Mouse (Mus musculus) heart, adult 18-20 months (tissue): ENCODE measurements around the gene AC161166.1. TPM values are rescaled to one million over a fixed set of nuclear protein-coding genes. Genes with fewer than 3 reads are reported as not detected.
A peak's percentile ranks its signal among the peaks of the same experiment; 100 is the strongest.
"Not testable (repeated sequence)": the region's sequence is repeated elsewhere in the genome, so short reads cannot be mapped to it uniquely, and the experiment has no call there.

Experiments
- DNase-seq, 2 experiments: peaks; one replicate each; pipeline ENCODE4 v3.0.0; 2021 to 2022; ENCODE audit warnings: mixed read lengths in 1 of 2
- total RNA-seq, 2 experiments: library from RNA; stranded (reverse); gene quantifications; 2 replicates each; pipeline ENCODE4 v1.2.3; 2021

The AC161166.1 gene
- total RNA-seq, 2 experiments from 2014 or later: not detected

DNA sequence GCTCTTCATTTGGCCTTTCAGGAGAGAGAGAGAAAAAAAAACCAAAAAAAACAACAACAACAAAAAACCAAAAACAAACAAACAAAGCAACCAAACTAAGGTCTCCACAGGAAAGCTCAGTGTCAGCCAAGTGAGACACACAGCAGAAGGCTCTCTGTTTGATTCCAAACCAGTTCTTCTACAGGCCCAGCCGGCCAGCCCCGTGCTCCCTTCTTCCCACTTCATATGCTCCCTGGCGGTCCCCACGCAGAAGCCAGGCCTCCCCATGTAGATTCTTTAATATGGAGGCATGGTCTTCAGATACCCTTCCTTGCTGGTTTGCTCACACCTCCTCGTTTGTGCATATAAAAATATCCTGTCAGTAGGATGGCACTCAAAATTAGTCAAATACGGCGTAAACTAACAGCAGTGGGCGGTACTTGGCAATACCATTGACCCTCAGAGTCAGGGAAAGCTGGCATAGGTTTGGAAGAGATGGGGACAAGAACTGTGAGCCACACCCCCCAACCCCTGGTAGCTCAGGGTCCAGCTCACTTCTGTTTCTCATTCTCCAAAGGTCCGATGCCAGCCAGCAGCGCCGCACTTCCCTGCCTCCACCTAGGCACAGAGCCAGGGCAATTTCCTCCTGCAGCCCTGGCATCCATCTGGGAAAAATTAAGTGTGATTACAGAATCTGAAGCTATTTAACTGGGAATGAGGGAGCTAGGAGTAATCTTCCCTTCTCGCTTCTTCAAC is 13.6 kb upstream of the AC161166.1 start:
- DNase-seq: no peak

- no peak for DNase-seq
Observed at GRCm38 (mm10) chr7:24524978-24525377, 12.7 kb upstream of the AC161166.1 start.

DNA sequence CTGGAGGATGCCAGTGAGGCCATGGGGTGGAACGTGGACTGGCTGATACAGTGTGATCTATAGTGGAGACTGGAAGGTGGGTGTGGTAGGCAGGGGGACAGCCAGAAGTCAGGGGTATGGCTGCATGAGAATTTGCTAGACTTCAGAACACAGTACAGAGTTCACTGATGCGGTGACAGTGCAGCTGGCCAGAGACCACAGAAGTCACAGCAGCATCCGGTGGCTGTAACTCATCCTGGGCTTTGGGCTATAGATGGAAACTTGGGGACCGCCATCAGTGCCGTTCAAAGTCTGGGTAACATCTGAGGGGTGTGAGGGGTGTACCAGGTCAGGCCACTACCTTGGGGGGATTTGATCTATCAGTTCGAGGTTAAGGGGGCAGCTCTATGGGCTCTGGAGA is 11.5 kb upstream of the AC161166.1 start:
- DNase-seq: no peak

- DNase-seq: no peak
Observed at GRCm38 (mm10) chr7:24522805-24523204, 10.6 kb upstream of the AC161166.1 start.

- not testable (repeated sequence) for DNase-seq
Observed at GRCm38 (mm10) chr7:24520054-24520453, 7.8 kb upstream of the AC161166.1 start.

DNA sequence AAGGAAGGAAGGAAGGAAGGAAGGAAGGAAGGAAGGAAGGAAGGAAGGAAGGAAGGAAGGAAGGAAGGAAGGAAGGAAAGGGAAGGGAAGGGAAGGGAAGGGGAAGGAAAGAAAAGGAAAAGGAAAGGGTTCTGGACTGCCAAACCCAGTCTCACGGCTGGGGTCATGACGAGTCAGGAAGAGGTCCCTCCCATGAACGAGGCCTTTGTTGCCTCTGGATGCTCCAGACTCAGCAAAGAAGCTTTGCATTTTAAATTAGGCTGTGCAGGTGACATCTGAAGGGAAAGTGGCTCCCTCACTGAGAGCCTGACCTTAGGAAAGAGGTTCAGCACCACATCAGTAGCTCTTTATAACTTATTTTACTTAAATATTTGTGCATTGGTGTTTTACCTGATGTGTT is 6.9 kb upstream of the AC161166.1 start:
- DNase-seq: no peak

GRCm38 (mm10) chr7:24517654-24518053 is 5.4 kb upstream of the AC161166.1 start:
- peak in 1 of 2 experiments; percentile 49 for DNase-seq

GRCm38 (mm10) chr7:24517077-24517476 is 4.8 kb upstream of the AC161166.1 start:
- no peak for DNase-seq

DNA sequence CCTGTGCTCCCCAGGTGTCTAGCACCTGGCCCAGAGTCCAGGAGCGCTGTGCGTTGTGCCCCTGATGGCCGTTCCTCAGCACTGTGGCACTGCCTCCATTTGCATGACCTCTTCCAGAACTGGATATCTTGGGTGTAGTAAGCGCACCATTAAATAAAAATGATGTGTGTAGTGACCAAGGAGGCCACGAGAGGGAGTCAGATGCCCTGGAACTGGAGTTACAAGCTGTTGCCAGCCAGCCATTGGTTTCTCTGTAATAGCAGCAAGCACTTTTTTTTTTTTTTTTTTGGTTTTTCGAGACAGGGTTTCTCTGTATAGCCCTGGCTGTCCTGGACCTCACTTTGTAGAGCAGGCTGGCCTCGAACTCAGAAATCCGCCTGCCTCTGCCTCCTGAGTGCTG is 4.1 kb upstream of the AC161166.1 start:
- DNase-seq: not testable (repeated sequence)

DNA sequence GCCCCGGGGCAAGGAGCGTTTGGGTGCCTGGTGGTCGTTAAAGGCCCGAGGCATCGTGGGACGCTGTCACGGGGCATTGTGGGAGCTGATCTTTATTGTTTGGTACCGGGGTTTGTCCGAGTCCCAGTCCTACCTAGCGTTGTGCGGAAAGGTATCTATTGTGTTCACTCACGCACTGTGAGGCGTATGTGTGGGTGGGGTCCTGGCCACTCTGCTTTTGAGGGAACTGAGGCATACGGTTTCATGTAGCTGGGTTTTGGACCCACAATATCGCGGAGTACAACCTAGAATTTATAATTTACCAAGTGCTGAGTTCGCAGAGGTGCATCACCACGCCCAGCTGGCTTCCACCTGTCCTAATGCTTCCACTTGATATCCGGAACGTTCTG is 4.5 kb downstream of the AC161166.1 start:
- DNase-seq: no peak

DNA sequence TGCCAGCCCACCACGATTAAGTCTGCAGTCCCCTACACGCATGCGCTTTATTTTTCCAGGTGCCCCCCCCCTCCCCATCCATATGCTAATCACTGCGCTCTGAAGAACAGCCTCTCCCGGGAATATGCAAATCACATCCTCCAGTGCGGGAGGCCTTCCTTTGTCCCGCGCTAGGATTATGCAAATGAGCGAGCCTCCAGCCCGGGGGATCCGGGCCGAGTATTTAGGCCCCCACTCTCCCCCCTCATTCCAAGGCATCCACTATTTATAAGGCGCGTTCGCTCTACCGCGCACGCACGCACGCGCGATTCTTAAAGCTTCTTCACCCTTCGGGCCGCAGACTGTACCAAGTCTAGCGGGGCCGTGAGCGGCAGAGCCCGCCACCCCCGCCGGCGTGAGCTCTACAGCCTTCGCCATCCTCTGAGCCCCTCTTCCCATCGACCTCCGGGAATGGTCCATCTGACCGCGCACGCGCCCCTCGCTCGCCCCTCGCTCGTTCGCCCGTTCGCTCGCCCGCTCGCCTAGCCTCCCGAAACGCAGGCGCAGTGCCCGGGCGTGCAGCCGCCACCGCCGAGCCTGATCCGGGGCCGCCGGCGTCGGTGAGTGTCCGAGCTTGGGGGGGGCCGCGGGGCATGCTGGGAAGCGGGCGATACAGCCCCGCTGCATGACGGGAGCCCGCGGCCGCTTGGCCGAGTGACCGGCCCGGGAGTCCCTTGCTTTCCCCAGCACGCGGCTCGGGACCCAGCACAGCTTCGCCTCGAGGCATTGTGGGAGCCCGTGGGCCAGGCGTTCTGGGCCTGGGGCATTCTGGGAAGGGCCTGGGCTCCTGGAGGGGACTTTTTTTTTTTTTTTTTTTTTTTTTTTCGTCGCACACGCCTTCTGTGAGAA is 5.2 kb downstream of the AC161166.1 start, which contains the start of gene Zfp428:
TSS of gene Zfp428 (plus strand) at position 169 of the 888 bp plus-strand sequence.
- DNase-seq: peak; percentile 90

GRCm38 (mm10) chr7:24506476-24506837 is 5.8 kb downstream of the AC161166.1 start:
- peak; percentile 66 to 67 for DNase-seq

GRCm38 (mm10) chr7:24506065-24506459 is 6.2 kb downstream of the AC161166.1 start:
- DNase-seq: peak; percentile 45 to 50

GRCm38 (mm10) chr7:24505447-24506064 is 6.7 kb downstream of the AC161166.1 start:
- no peak for DNase-seq

DNA sequence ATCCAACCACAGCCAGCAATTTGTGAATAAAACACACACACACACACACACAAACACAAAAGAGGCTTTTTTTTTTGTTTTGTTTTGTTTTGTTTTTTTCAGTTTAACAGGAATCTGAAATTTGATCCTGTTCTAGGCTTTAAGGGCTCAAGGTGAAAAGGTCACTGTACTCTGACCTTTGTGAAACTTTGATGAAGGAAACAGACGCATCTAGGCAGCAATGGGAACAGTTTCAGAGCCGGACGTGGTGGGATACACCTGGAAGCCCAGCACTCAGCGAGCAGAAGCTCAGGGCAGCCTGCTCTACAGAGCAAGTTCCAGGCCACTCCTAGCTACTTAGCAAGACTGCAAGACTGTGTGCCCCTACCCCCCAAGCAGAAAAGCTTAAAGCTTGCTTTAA is 7.4 kb downstream of the AC161166.1 start:
- DNase-seq: no peak

DNA sequence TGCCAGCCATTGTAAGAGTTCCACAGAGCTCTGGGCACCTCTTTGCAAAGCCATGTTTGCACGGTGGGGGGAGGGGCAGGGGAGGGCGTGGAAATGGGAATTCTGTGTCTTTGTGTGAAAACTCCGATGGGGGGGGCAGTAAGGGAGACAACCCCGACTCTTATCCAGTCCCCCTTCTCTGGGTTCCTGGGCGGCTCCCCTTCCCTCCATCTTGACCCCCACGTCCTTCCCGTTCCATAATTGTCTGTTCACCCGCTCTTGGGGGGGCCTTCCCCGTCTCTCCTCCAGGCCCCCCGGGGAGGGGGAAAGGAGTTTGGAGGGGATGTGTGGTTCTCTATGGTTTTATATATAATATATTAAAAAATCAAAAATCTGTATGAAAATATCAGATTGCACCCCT is 8.3 kb downstream of the AC161166.1 start:
- DNase-seq: no peak

- DNase-seq: peak in 1 of 2 experiments; percentile 18
Observed at GRCm38 (mm10) chr7:24501492-24501891, 10.8 kb downstream of the AC161166.1 start.

- peak in 1 of 2 experiments; percentile 32 for DNase-seq
Observed at GRCm38 (mm10) chr7:24500929-24501328, 11.3 kb downstream of the AC161166.1 start.

GRCm38 (mm10) chr7:24499856-24500577 is 12.2 kb downstream of the AC161166.1 start:
- DNase-seq: no peak

DNA sequence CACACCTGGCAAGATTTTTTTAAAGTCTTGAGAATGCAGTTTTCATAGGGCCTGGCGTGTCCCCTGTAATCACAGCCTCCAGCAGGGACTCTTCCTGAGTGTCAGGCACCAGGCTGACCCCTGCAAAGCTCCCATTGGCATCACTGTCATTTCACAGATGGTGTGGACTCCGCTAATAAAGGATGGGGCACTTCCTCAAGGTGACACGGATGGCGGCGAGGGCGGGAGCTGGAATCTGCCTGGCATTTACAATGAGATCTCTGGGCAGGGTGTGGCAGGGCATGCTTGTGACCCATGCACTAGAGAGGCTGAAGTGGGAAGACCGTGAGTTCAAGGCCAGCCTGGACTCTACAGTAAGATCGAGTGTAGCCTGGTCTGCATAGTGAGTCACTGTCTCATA is 24.0 kb downstream of the AC161166.1 start:
- no peak for DNase-seq

GRCm38 (mm10) chr7:24487403-24487802 is 24.9 kb downstream of the AC161166.1 start:
- no peak for DNase-seq

DNA sequence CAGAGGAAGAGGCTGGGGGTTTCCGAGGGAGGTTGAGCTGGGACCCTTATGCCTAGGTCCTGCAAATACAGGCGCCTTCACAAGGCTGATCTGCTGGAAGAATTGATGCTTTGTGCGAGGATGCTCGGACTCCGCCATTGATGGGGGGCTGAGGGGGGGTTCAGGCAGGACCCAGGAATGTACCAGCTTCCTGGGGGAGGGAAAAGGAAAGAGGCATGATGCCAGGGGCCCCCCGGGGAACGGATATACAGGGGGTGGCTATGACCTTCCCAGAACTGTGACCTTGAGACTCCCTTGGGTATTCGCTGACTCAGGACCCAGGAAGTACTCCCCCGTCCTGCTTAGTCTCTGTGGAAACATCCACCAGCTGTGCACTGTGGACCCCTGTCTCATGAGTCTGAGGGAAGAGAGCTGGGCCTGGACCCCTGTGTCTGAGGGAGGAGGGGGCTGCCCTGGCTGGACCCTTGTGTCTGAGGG is 25.6 kb downstream of the AC161166.1 start:
- DNase-seq: no peak
